Mouse (Mus musculus) layer of hippocampus, postnatal 14 days (tissue): ENCODE data around the gene Cd207. TPM values are rescaled to one million over a fixed set of nuclear protein-coding genes. Genes with fewer than 3 reads are reported as not detected.
"Not testable (repeated sequence)": the region's sequence is repeated elsewhere in the genome, so short reads cannot be mapped to it uniquely, and the experiment has no call there.

Source experiments
- DNase-seq, 2 experiments: peaks; one replicate each; pipeline ENCODE4 v3.0.0; 2021 to 2022; ENCODE audit warnings: low spot score in 2 of 2, mixed read lengths in 1 of 2
- total RNA-seq, 2 experiments: library from RNA; stranded (reverse); gene quantifications; 2 replicates each; pipeline ENCODE4 v1.2.3; 2021

Gene Cd207
- total RNA-seq, 2 experiments from 2014 or later = not detected

- DNase-seq = no peak
These were observed 22.3 kb upstream of the Cd207 start for GRCm38 (mm10) chr6:83699971-83700370.

GRCm38 (mm10) chr6:83697932-83698331 lies 20.3 kb upstream of the Cd207 start:
- no peak for DNase-seq

- no peak for DNase-seq
These were observed 19.0 kb upstream of the Cd207 start for GRCm38 (mm10) chr6:83696684-83697083.

- DNase-seq = no peak
These were observed 18.1 kb upstream of the Cd207 start for GRCm38 (mm10) chr6:83695731-83696130.

- DNase-seq = peak in 1 of 2 experiments; percentile 45
These were observed 16.2 kb upstream of the Cd207 start for GRCm38 (mm10) chr6:83693835-83694234.

- no peak for DNase-seq
These were observed 15.3 kb upstream of the Cd207 start for GRCm38 (mm10) chr6:83692962-83693361.

- no peak for DNase-seq
These were observed 13.3 kb upstream of the Cd207 start for GRCm38 (mm10) chr6:83690936-83691335.

GRCm38 (mm10) chr6:83690277-83690676 lies 12.6 kb upstream of the Cd207 start:
- peak in 1 of 2 experiments; percentile 36 for DNase-seq

- DNase-seq = no peak
These were observed 11.7 kb upstream of the Cd207 start for GRCm38 (mm10) chr6:83689374-83689773.

- peak; percentile 65 to 85 for DNase-seq
These were observed 4.3 kb downstream of the Cd207 start for GRCm38 (mm10) chr6:83673395-83673794.

- DNase-seq = peak in 1 of 2 experiments; percentile 6
These were observed 12.6 kb downstream of the Cd207 start for GRCm38 (mm10) chr6:83665009-83665408.

GRCm38 (mm10) chr6:83660821-83661220 lies 16.8 kb downstream of the Cd207 start:
- no peak for DNase-seq

GRCm38 (mm10) chr6:83656087-83656486 lies 21.6 kb downstream of the Cd207 start, which contains the start of gene Clec4f:
Clec4f (minus strand) TSS chr6:83656187.
- no peak for DNase-seq

- DNase-seq = no peak
These were observed 30.9 kb downstream of the Cd207 start for GRCm38 (mm10) chr6:83646715-83647114.

GRCm38 (mm10) chr6:83635329-83635728 lies 42.3 kb downstream of the Cd207 start:
- DNase-seq = no peak

- DNase-seq = not testable (repeated sequence)
These were observed 43.0 kb downstream of the Cd207 start for GRCm38 (mm10) chr6:83634631-83635030.

- not testable (repeated sequence) for DNase-seq
These were observed 43.6 kb downstream of the Cd207 start for GRCm38 (mm10) chr6:83634106-83634505.

GRCm38 (mm10) chr6:83631815-83632214 lies 45.8 kb downstream of the Cd207 start:
- no peak for DNase-seq

GRCm38 (mm10) chr6:83626781-83627180 lies 50.9 kb downstream of the Cd207 start:
- DNase-seq = no peak

Other genes starting within 250 kb of the Cd207 start
- gene Tet3, start 218.8 kb downstream of the Cd207 start, total RNA-seq = 100 to 1,000 TPM in 1 of 2 experiments, 10 to 100 TPM in 1; 97.1 to 102 TPM
- gene Dguok, start 170.9 kb downstream of the Cd207 start, total RNA-seq = 10 to 100 TPM; 28.1 to 28.7 TPM
- under 1 TPM in 1 of 2 experiments, not detected in 1; 0.51 TPM for gene Actg2, start 141.6 kb downstream of the Cd207 start, total RNA-seq
- gene Stambp, start 105.1 kb downstream of the Cd207 start, total RNA-seq = 10 to 100 TPM; 31.7 to 36.2 TPM
- gene Clec4f, start 21.7 kb downstream of the Cd207 start, total RNA-seq = not detected
- gene Vax2, start 33.4 kb upstream of the Cd207 start, total RNA-seq = not detected
- under 1 TPM in 1 of 2 experiments, not detected in 1; 0.45 TPM for gene Atp6v1b1, start 65.1 kb upstream of the Cd207 start, total RNA-seq
- not detected for gene Ankrd53, start 84.8 kb upstream of the Cd207 start, total RNA-seq
- 10 to 100 TPM; 51.6 to 52.2 TPM for gene Tex261, start 98.0 kb upstream of the Cd207 start, total RNA-seq
- gene Nagk, start 117.1 kb upstream of the Cd207 start, total RNA-seq = 10 to 100 TPM; 51.6 to 52.6 TPM
- gene Paip2b, start 153.9 kb upstream of the Cd207 start, total RNA-seq = 10 to 100 TPM; 47.3 to 47.9 TPM
- 100 to 1,000 TPM; 121 to 131 TPM for gene Zfp638, start 189.3 kb upstream of the Cd207 start, total RNA-seq